Comparison of ENCODE assay signal across 28 mouse cellular contexts in the genomic region with DNA sequence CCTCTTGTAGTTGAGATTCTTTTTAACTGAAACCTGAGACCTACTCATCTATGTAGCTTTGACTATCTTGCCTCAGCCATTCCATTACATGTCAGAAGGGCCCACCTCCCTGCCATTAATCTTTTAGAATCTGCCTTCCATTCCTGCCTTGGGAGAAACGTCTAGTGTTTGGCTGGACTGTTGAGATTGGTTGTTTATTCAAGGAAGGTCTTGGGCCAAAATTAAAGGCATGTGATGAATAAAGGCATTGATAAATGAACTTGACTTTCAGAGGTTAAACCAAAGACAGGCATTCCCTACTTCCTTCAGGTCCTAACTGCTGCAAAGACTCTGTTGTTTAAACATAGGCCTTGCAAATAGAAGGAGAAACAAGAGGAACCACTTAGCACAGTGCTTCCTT.
A peak's percentile ranks its signal among the peaks of the same experiment; 100 is the strongest.
DNase-seq lines count a peak whose midpoint lies in the region; ATAC-seq lines count a peak whose summit lies in the region.
"Had no signal": no experiment of that assay in that cellular context is flagged by ENCODE, and none has a peak within 500 bp of the region (broad histone marks: within the 10 kb centered on the region; RNA-seq: fewer than 3 reads in every experiment).

No protein-coding gene starts in this region.

- DNase-seq in heart, adult 11 months: peak; percentile 44
- DNase-seq in heart, adult 18-20 months: no peak
- no peak for DNase-seq in kidney, adult 9 months
- peak; percentile 67 for DNase-seq in 3T3-L1 (ENCODE audit: low read depth, low spot score)
- peak; percentile 33 for DNase-seq in fibroblast of lung, adult 2 months (ENCODE audit: low read depth)
- no peak for DNase-seq in T-cell, adult 2 months (ENCODE audit: low spot score)
- DNase-seq: adrenal gland, adult 8-10 months; adrenal gland, postnatal 25 days; B cell, adult 2 months; cerebellum, adult 11-12 months; cerebellum, adult 8-10 months; cerebellum, postnatal 10 days; cerebellum, postnatal 36 days; embryo, embryonic 11 days; forebrain, postnatal 0 days; gastrocnemius, adult 2 months; gastrocnemius, postnatal 25 days; heart, postnatal 14 days had no signal

- H3K9ac ChIP-seq in kidney, embryonic 16.5 days (replicated peaks; ENCODE audit: low read length): no peak overlapping the region
- H3K9ac ChIP-seq: embryonic facial prominence, embryonic 13.5 days; forebrain, postnatal 0 days; heart, embryonic 12.5 days; hindbrain, embryonic 12.5 days; hindbrain, embryonic 15.5 days had no signal

- H3K36me3 ChIP-seq in kidney, embryonic 16.5 days (ENCODE audit: insufficient read depth, low read length): no peaks in the 10 kb centered on the region
- H3K36me3 ChIP-seq: embryonic facial prominence, embryonic 10.5 days; embryonic facial prominence, embryonic 13.5 days; G1E; heart, embryonic 12.5 days; hindbrain, embryonic 12.5 days; hindbrain, embryonic 15.5 days had no signal

- H3K4me3 ChIP-seq in kidney, embryonic 16.5 days (ENCODE audit: low read length): no peak overlapping the region
- H3K4me3 ChIP-seq: embryonic facial prominence, embryonic 10.5 days; embryonic facial prominence, embryonic 13.5 days; gastrocnemius, adult 2 months; heart, embryonic 12.5 days; hindbrain, embryonic 12.5 days; hindbrain, embryonic 15.5 days had no signal

- peaks cover 5% of the 10 kb centered on the region; the same call in 1 of the 2 replicates for H3K4me1 ChIP-seq in kidney, embryonic 16.5 days (ENCODE audit: insufficient read depth, low read length)
- H3K4me1 ChIP-seq: embryonic facial prominence, embryonic 13.5 days; hindbrain, embryonic 12.5 days had no signal

- peak overlapping the region; percentile 28; the same call in 1 of the 2 replicates for H3K27ac ChIP-seq in kidney, embryonic 16.5 days (ENCODE audit: low read length)
- H3K27ac ChIP-seq: embryonic facial prominence, embryonic 10.5 days; embryonic facial prominence, embryonic 13.5 days; gastrocnemius, adult 2 months; hindbrain, embryonic 12.5 days; hindbrain, embryonic 15.5 days had no signal

- no peaks in the 10 kb centered on the region for H3K27me3 ChIP-seq in kidney, embryonic 16.5 days (ENCODE audit: insufficient read depth, low read length)
- H3K27me3 ChIP-seq: CH12.LX; embryonic facial prominence, embryonic 13.5 days; heart, embryonic 12.5 days; hindbrain, embryonic 12.5 days; hindbrain, embryonic 15.5 days had no signal

- ATAC-seq in kidney, embryonic 16.5 days (ENCODE audit: low FRiP score, low TSS enrichment): no peak
- ATAC-seq: activated CD4-positive, CD25-positive, alpha-beta regulatory T cell, adult 4 months; forebrain, embryonic 14.5 days; forebrain, postnatal 0 days had no signal

- H3K9me3 ChIP-seq in kidney, embryonic 16.5 days (ENCODE audit: low read length): no peaks in the 10 kb centered on the region
- H3K9me3 ChIP-seq: embryonic facial prominence, embryonic 10.5 days; embryonic facial prominence, embryonic 13.5 days; heart, embryonic 12.5 days; hindbrain, embryonic 12.5 days; hindbrain, embryonic 15.5 days had no signal

- 3% methylated on average over 1 of the region's 1 CpGs for WGBS in kidney, embryonic 16.5 days

- H3K4me2 ChIP-seq in kidney, embryonic 16.5 days (replicated peaks; ENCODE audit: low read depth, low read length): no peak overlapping the region
- H3K4me2 ChIP-seq: embryonic facial prominence, embryonic 13.5 days; heart, embryonic 12.5 days; hindbrain, embryonic 12.5 days; hindbrain, embryonic 15.5 days had no signal

Comparison
In these comparisons a context has a peak if more than half of its experiments do, and no peak if none do; other contexts are left out.
1. DNase-seq: peak in heart, adult 11 months (single experiment), 3T3-L1 (single experiment) and fibroblast of lung, adult 2 months (single experiment); none in heart, adult 18-20 months (0 of 2), kidney, adult 9 months (single experiment) and T-cell, adult 2 months (single experiment).